Mouse (Mus musculus) megakaryocyte progenitor cell, adult 5-6 weeks (primary cell): ENCODE results near the gene Slc35e1. TPM values are rescaled to one million over a fixed set of nuclear protein-coding genes. Genes with fewer than 3 reads are reported as not detected.

Experiments
- ATAC-seq: replicated peaks from 2 replicates; pipeline ENCODE4 v1.8.0; 2016; ENCODE audit warnings: mild to moderate bottlenecking, moderate TSS enrichment, inconsistent platforms; ENCODE audit not compliant: poor library complexity
- total RNA-seq, 2 experiments: library from RNA; stranded (forward) in 1 of 2; stranded (reverse) in 1 of 2; fragments of 157-497, 149-512 nt in 1 of 2; fragments of 200-1000 nt in 1 of 2; gene quantifications; 2 replicates each; pipeline versions ENCODE4 v1.2.3 to v1.2.4; 2015 to 2017

Gene Slc35e1
- 27.3 and 40.7 TPM in 2 replicates for total RNA-seq (2015)
- total RNA-seq (2017): 26.8 and 30.3 TPM in 2 replicates

GRCm38 (mm10) chr8:72491680-72492621 is at the start of gene Slc35e1:
Gene Slc35e1 (minus strand): TSS chr8:72492614.
- ATAC-seq: peak; percentile 26

GRCm38 (mm10) chr8:72539234-72539633 is 46.8 kb upstream of the Slc35e1 start:
- peak; percentile 90 for ATAC-seq

GRCm38 (mm10) chr8:72534888-72535287 is 42.5 kb upstream of the Slc35e1 start:
- ATAC-seq: no peak

GRCm38 (mm10) chr8:72532103-72532502 is 39.7 kb upstream of the Slc35e1 start:
- ATAC-seq: no peak

- no peak for ATAC-seq
Observed at GRCm38 (mm10) chr8:72521888-72522287, 29.5 kb upstream of the Slc35e1 start.

- no peak for ATAC-seq
Observed at GRCm38 (mm10) chr8:72517421-72517988, 25.1 kb upstream of the Slc35e1 start.

- 0 out of 2 replicates have a peak, but pooled peaks have one; percentile 24 for ATAC-seq
Observed at GRCm38 (mm10) chr8:72513158-72513557, 20.7 kb upstream of the Slc35e1 start.

- ATAC-seq: no peak
Observed at GRCm38 (mm10) chr8:72512648-72513047, 20.2 kb upstream of the Slc35e1 start.

- ATAC-seq: no peak
Observed at GRCm38 (mm10) chr8:72507505-72507904, 15.1 kb upstream of the Slc35e1 start.

GRCm38 (mm10) chr8:72504637-72505314 is 12.4 kb upstream of the Slc35e1 start:
- peak; percentile 51 for ATAC-seq

GRCm38 (mm10) chr8:72504137-72504536 is 11.7 kb upstream of the Slc35e1 start:
- no peak for ATAC-seq

- ATAC-seq: no peak
Observed at GRCm38 (mm10) chr8:72500521-72500931, 8.1 kb upstream of the Slc35e1 start.

- no peak for ATAC-seq
Observed at GRCm38 (mm10) chr8:72499521-72500284, 7.3 kb upstream of the Slc35e1 start.

GRCm38 (mm10) chr8:72498527-72498926 is 6.1 kb upstream of the Slc35e1 start:
- peak; percentile 62 for ATAC-seq

GRCm38 (mm10) chr8:72497911-72498310 is 5.5 kb upstream of the Slc35e1 start:
- ATAC-seq: no peak

GRCm38 (mm10) chr8:72496217-72496616 is 3.8 kb upstream of the Slc35e1 start:
- no peak for ATAC-seq

GRCm38 (mm10) chr8:72495411-72496111 is 3.1 kb upstream of the Slc35e1 start:
- no peak for ATAC-seq

GRCm38 (mm10) chr8:72493381-72493780 is 967 bp upstream of the Slc35e1 start:
- no peak for ATAC-seq

- ATAC-seq: peak; percentile 88
Observed at GRCm38 (mm10) chr8:72492622-72493081, 238 bp upstream of the Slc35e1 start.

- no peak for ATAC-seq
Observed at GRCm38 (mm10) chr8:72491017-72491416, 1.4 kb downstream of the Slc35e1 start.
